Mouse (Mus musculus): ENCODE data around the gene Slc34a2.

The Slc34a2 gene

DNA sequence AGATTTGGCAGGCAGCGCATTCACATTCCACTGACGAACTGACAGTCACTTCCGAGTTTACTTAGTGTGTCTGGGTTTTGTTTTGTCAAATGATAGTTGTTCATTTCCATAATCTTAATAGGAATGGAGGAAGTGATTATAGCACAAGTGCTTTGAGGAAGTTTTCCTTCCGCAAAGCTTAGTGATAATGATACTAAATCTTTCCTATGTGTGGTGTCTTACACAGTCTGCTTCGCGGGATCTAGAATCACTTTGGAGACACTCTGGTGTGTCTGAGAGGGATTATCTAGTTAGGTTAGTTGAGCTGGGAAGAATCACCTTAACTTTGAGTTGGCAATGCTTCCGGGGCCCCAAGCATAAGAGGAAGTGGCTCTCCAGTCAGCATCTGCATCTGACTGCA, 49.6 kb downstream of the Slc34a2 start:
- H3K27me3 ChIP-seq (ENCODE audit: insufficient read depth, low read length), result 0 out of 2 replicates have a peak, but pooled peaks cover 5% of the 10 kb centered on the region
- no peak overlapping the region for H3K4me3 ChIP-seq (replicated peaks; ENCODE audit: low read length)
- H3K9me3 ChIP-seq (ENCODE audit: low read length), result peaks cover 7% of the 10 kb centered on the region; the same call in 1 of the 2 replicates
- no peak for TF ChIP-seq POU5F1 (IDR thresholded peaks at IDR 0.05; ENCODE audit: borderline replicate concordance, low read length)
- TF ChIP-seq CTCF (conservative IDR thresholded peaks at IDR 0.05; ENCODE audit: low read length), result no peak
- no peak for TF ChIP-seq NANOG (IDR thresholded peaks at IDR 0.05; ENCODE audit: borderline replicate concordance, low read length)
- H3K36me3 ChIP-seq (ENCODE audit: insufficient read depth, low read length), result no peaks in the 10 kb centered on the region
- H3K4me1 ChIP-seq (replicated peaks; ENCODE audit: low read depth, low read length), result no peaks in the 10 kb centered on the region

DNA sequence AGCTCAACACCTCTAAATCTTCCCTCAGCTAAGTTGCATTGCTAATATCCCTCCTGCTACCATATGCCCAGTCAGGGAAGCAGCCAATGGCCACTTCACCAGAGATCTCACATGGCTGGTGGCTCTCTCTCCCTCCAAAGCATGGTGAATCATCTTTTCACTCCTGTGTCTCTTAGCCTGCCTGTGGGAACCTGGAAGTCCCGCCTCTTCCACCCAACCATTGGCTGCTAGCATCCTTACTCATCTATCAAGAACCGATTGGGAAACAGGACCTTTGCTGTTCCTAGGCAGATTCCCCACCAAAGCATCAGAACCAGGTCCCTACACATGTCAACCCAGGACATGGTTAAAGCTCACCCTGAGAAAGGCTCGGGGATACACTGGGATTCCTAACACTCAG, 53.5 kb downstream of the Slc34a2 start:
- H3K4me3 ChIP-seq (replicated peaks; ENCODE audit: low read length), result no peak overlapping the region
- no peaks in the 10 kb centered on the region for H3K9me3 ChIP-seq (ENCODE audit: low read length)
- H3K36me3 ChIP-seq (ENCODE audit: insufficient read depth, low read length), result no peaks in the 10 kb centered on the region
- TF ChIP-seq NANOG (IDR thresholded peaks at IDR 0.05; ENCODE audit: borderline replicate concordance, low read length) (no peak), CTCF (conservative IDR thresholded peaks at IDR 0.05; ENCODE audit: low read length) (no peak), POU5F1 (IDR thresholded peaks at IDR 0.05; ENCODE audit: borderline replicate concordance, low read length) (no peak)
- no peaks in the 10 kb centered on the region for H3K27me3 ChIP-seq (ENCODE audit: insufficient read depth, low read length)
- H3K4me1 ChIP-seq (replicated peaks; ENCODE audit: low read depth, low read length), result no peaks in the 10 kb centered on the region

DNA sequence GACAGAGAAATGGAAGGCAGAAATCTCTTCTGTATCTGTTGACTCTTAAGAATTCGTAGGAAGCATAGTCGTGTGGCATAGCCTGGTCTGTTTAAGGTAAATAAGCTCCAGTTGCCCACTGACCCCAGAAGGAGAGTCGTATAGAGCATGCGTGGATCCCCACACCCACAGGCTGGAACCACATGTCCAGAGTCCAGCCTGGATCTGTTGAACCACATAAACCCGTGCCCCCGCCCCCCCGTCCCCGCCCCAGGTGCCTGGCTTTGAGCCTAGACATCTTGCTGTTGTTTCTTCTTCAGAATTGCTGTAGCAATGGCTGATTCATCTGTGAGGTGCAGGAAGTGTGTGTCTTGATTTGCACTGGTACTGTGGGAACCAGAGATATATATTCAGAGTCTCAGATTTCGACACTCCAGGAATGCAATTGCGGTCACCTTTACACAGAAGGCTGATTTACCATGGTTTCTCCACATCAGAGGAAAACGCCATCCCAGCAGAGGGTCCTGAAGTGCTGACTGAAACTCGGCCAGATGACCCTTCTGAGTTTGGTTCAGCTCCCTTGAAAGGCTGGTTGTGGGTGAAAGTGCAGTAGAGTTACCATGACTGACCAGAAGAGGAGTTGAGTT, 64.1 kb downstream of the Slc34a2 start:
- Histone ChIP-seq H3K9me3 (ENCODE audit: low read length) (no peaks in the 10 kb centered on the region), H3K4me1 (replicated peaks; ENCODE audit: low read depth, low read length) (peaks cover 14% of the 10 kb centered on the region), H3K27me3 (ENCODE audit: insufficient read depth, low read length) (peaks cover 3% of the 10 kb centered on the region; the same call in 1 of the 2 replicates), H3K36me3 (ENCODE audit: insufficient read depth, low read length) (no peaks in the 10 kb centered on the region), H3K4me3 (replicated peaks; ENCODE audit: low read length) (no peak overlapping the region)
- no peak for TF ChIP-seq POU5F1 (IDR thresholded peaks at IDR 0.05; ENCODE audit: borderline replicate concordance, low read length)
- TF ChIP-seq NANOG (IDR thresholded peaks at IDR 0.05; ENCODE audit: borderline replicate concordance, low read length), result no peak
- no peak for TF ChIP-seq CTCF (conservative IDR thresholded peaks at IDR 0.05; ENCODE audit: low read length)

DNA sequence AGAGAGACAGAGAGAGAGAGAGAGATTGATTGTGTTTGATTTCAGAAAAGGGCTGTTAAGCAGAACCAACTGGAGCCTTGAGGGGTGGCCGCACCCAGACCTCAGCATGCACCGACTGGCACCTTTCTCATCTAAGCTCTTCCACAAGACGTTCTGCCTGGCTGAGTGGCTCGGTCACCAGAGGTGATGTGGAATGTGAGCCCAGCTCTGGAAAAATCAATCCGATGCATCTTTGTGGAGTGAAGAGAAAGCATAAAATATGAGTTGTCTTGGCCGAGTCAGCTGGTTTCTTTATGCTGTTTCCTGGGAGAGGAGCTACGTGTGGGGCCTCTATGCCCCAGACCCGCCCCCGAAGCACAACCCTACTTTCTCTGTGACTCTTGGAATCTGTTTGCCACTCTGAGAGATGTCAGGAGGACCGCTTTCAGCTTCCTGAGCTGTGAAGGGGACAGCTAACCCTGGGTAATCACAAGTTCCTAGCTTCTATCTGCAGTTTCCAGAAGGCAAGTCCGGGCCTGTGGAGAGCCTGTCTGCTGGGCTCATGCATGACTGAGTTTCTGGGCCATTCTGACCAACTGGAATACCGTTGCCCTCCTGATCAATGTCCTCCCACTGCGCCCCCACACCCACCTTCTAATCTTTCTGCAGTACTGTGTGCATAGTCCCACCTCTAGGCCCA, 66.4 kb downstream of the Slc34a2 start:
- no peaks in the 10 kb centered on the region for H3K9me3 ChIP-seq (ENCODE audit: low read length)
- H3K4me1 ChIP-seq (replicated peaks; ENCODE audit: low read depth, low read length), result peaks cover 27% of the 10 kb centered on the region
- TF ChIP-seq POU5F1 (IDR thresholded peaks at IDR 0.05; ENCODE audit: borderline replicate concordance, low read length) (no peak), NANOG (IDR thresholded peaks at IDR 0.05; ENCODE audit: borderline replicate concordance, low read length) (no peak), CTCF (conservative IDR thresholded peaks at IDR 0.05; ENCODE audit: low read length) (no peak)
- no peaks in the 10 kb centered on the region for H3K36me3 ChIP-seq (ENCODE audit: insufficient read depth, low read length)
- no peak overlapping the region for H3K4me3 ChIP-seq (replicated peaks; ENCODE audit: low read length)
- H3K27me3 ChIP-seq (ENCODE audit: insufficient read depth, low read length), result no peaks in the 10 kb centered on the region

DNA sequence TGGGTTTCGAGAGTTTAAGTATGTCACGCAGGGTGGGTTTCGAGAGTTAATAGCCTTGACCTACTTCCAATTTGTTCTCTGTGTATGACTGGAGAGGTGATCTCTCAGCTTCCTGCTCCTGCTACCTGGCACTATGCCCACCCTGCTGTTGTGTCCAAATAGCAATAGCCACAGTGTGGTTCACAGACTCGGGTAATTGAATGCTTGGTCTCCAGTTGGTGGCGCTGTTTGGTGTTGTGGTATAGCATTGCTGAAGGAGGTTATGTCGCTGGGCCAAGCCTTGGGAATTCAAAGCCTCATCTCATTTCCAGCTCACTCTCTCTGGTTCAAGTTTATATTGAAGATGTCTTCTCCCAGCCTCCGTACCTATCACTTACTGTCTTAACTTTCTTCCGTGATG, 67.8 kb downstream of the Slc34a2 start:
- no peaks in the 10 kb centered on the region for H3K27me3 ChIP-seq (ENCODE audit: insufficient read depth, low read length)
- H3K4me1 ChIP-seq (replicated peaks; ENCODE audit: low read depth, low read length), result peaks cover 38% of the 10 kb centered on the region
- no peak overlapping the region for H3K4me3 ChIP-seq (replicated peaks; ENCODE audit: low read length)
- TF ChIP-seq POU5F1 (IDR thresholded peaks at IDR 0.05; ENCODE audit: borderline replicate concordance, low read length) (no peak), CTCF (conservative IDR thresholded peaks at IDR 0.05; ENCODE audit: low read length) (peak; percentile 38), NANOG (IDR thresholded peaks at IDR 0.05; ENCODE audit: borderline replicate concordance, low read length) (no peak)
- H3K36me3 ChIP-seq (ENCODE audit: insufficient read depth, low read length), result no peaks in the 10 kb centered on the region
- no peaks in the 10 kb centered on the region for H3K9me3 ChIP-seq (ENCODE audit: low read length)

DNA sequence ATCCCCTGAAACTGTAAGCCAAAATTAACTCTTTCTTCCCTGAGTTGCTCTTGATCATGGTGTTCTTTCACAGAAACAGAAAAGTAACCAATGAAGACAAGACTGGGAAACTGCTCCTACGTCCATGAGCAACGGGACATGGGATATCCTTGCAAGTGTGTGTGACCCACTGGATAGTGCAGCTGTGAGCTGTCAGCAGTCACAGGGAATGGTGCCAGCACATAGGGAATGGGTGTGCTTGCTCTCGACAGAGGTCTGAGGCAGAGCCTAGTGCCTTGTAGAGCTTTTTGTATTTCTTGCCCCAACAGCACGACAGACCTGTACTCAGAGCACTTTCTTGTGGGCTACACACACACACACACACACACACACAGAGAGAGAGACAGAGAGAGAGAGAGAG, 68.2 kb downstream of the Slc34a2 start:
- H3K36me3 ChIP-seq (ENCODE audit: insufficient read depth, low read length), result no peaks in the 10 kb centered on the region
- no peaks in the 10 kb centered on the region for H3K27me3 ChIP-seq (ENCODE audit: insufficient read depth, low read length)
- TF ChIP-seq POU5F1 (IDR thresholded peaks at IDR 0.05; ENCODE audit: borderline replicate concordance, low read length) (no peak), NANOG (IDR thresholded peaks at IDR 0.05; ENCODE audit: borderline replicate concordance, low read length) (no peak), CTCF (conservative IDR thresholded peaks at IDR 0.05; ENCODE audit: low read length) (no peak)
- peaks cover 42% of the 10 kb centered on the region for H3K4me1 ChIP-seq (replicated peaks; ENCODE audit: low read depth, low read length)
- H3K9me3 ChIP-seq (ENCODE audit: low read length), result no peaks in the 10 kb centered on the region
- no peak overlapping the region for H3K4me3 ChIP-seq (replicated peaks; ENCODE audit: low read length)

DNA sequence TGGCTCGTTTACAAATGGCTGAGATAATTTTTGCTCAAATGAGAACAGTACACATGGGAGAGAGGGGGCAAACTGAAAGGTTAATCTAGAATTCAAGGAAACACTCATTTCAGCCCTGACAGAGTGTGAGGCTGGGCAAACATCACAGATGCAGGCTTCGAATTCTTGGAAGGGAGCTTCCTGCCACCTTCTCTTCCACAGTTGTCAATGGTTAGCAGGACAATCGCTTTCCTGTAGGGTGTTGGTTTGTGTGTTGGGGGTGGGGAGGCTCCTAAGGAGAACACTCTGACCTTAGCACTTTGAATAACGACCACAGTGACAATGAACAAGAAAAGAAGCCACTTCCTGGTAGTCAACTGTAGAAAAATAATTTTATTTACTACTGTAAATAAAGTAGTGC, 68.8 kb downstream of the Slc34a2 start:
- Histone ChIP-seq H3K9me3 (ENCODE audit: low read length) (no peaks in the 10 kb centered on the region), H3K36me3 (ENCODE audit: insufficient read depth, low read length) (no peaks in the 10 kb centered on the region), H3K4me3 (replicated peaks; ENCODE audit: low read length) (no peak overlapping the region), H3K27me3 (ENCODE audit: insufficient read depth, low read length) (no peaks in the 10 kb centered on the region), H3K4me1 (replicated peaks; ENCODE audit: low read depth, low read length) (peaks cover 46% of the 10 kb centered on the region)
- TF ChIP-seq CTCF (conservative IDR thresholded peaks at IDR 0.05; ENCODE audit: low read length) (no peak), NANOG (IDR thresholded peaks at IDR 0.05; ENCODE audit: borderline replicate concordance, low read length) (no peak), POU5F1 (IDR thresholded peaks at IDR 0.05; ENCODE audit: borderline replicate concordance, low read length) (no peak)

DNA sequence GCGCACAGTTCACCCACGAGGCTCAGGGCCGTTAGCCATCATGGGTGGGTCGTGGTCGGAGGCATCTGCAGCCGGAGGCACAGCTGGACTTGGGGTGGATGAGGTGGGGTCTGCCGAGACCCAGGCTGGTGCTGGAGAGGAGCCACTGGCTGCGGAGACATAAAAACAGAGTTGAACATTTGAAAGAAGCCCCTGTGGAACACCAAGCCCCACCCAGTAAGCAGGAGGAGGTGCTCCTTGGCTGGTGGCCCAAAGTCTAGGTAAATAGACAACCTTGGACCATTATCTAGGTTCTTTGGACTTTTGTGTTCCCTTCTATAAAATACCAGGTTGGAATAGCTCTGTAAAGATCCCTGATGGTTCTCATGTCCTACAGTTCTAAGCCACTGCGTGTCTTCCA, 70.1 kb downstream of the Slc34a2 start:
- TF ChIP-seq POU5F1 (IDR thresholded peaks at IDR 0.05; ENCODE audit: borderline replicate concordance, low read length), result no peak
- TF ChIP-seq CTCF (conservative IDR thresholded peaks at IDR 0.05; ENCODE audit: low read length), result no peak
- no peak for TF ChIP-seq NANOG (IDR thresholded peaks at IDR 0.05; ENCODE audit: borderline replicate concordance, low read length)
- no peaks in the 10 kb centered on the region for H3K27me3 ChIP-seq (ENCODE audit: insufficient read depth, low read length)
- peaks cover 55% of the 10 kb centered on the region for H3K4me1 ChIP-seq (replicated peaks; ENCODE audit: low read depth, low read length)
- peaks cover 1% of the 10 kb centered on the region for H3K9me3 ChIP-seq (ENCODE audit: low read length)
- no peaks in the 10 kb centered on the region for H3K36me3 ChIP-seq (ENCODE audit: insufficient read depth, low read length)
- H3K4me3 ChIP-seq (replicated peaks; ENCODE audit: low read length), result no peak overlapping the region

Data from E14TG2a.4 (cell line).